Mouse (Mus musculus): ENCODE data around the gene Nek7.

DNA sequence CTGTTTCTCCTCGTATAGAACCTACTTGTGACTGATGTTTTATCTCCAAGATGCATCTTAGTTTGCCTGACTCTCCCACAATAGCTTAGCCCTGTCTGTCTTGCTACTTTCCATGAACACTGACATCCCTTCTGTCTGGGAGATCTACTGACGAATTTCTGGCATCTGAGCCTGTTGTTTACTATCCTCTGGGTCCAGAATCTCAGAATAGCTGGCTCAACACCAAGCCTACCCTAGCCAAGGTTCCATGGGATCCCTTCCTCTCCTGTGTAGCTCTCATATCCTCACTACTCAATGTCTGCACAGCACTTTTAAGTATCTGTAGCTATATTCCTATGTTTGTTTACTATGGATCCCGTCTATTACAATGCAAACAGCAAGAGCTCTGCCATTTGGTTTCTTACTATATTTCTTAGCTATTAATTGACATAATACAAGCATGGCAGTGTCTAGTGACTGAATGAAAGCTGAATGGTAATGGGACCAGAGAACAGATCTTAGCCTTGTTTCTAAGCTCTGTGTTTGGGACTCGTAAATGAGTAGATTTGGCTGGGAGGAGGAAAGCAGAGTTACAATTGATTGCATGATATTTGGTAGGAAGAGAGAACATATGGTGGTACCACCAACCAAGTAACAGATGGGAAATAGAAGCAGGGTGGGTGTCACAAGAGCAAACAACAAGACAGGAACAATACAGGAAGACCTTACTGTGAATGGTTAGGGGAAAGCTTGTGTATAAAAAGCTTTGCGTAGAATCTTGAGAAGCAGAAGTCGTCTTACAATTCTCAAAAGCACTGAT lies 51.3 kb downstream of the Nek7 start:
- TF ChIP-seq CTCF (IDR thresholded peaks at IDR 0.05; ENCODE audit: control insufficient read depth, insufficient read depth, insufficient replicate concordance, low read depth, low read length) = no peak
- no peak for TF ChIP-seq POLR2A (IDR thresholded peaks at IDR 0.05; ENCODE audit: control insufficient read depth, low read depth, low read length)

All from testis, adult 2 months (tissue).